Mouse (Mus musculus) forebrain, embryonic 15.5 days (tissue): Measurements from ENCODE around the gene Mapk8ip2. TPM values are rescaled to one million over a fixed set of nuclear protein-coding genes. Genes with fewer than 3 reads are reported as not detected.

ENCODE experiments used
- ATAC-seq: fragments of 200-750 bp; cut with Nextera tagmentation; replicated peaks from 2 replicates; pipeline ENCODE4 v1.8.0; 2017; ENCODE audit warnings: mild to moderate bottlenecking, moderate TSS enrichment, moderate library complexity
- H3K27ac ChIP-seq: fragments of 300-500 bp; sonication (generic); replicated peaks from 2 replicates; pipeline ENCODE4 v1.5.1; 2015; ENCODE audit warnings: mild to moderate bottlenecking, inconsistent platforms
- H3K27me3 ChIP-seq: fragments of 300-500 bp; sonication (generic); 2 replicates; pipeline ENCODE4 v1.6.1; 2015; ENCODE audit warnings: inconsistent platforms
- H3K36me3 ChIP-seq: fragments of 300-500 bp; sonication (generic); 2 replicates; pipeline ENCODE4 v1.6.1; 2015; ENCODE audit warnings: mild to moderate bottlenecking, inconsistent platforms
- H3K4me1 ChIP-seq: fragments of 300-500 bp; sonication (generic); 2 replicates; pipeline ENCODE4 v1.6.1; 2015; ENCODE audit warnings: inconsistent platforms
- H3K4me2 ChIP-seq: fragments of 300-500 bp; sonication (generic); replicated peaks from 2 replicates; pipeline ENCODE4 v1.6.1; 2015; ENCODE audit warnings: mild to moderate bottlenecking, inconsistent platforms
- H3K4me3 ChIP-seq: fragments of 300-500 bp; sonication (generic); 2 replicates; pipeline ENCODE4 v1.5.1; 2015; ENCODE audit warnings: mild to moderate bottlenecking, inconsistent platforms
- H3K9ac ChIP-seq: fragments of 300-500 bp; sonication (generic); replicated peaks from 2 replicates; pipeline ENCODE4 v1.6.1; 2015; ENCODE audit warnings: mild to moderate bottlenecking, inconsistent platforms
- H3K9me3 ChIP-seq: fragments of 300-500 bp; sonication (generic); 2 replicates; pipeline ENCODE4 v1.6.1; 2016; ENCODE audit warnings: inconsistent platforms
- whole genome bisulfite sequencing: fragments of 180-500 bp; shearing (Covaris S2); methylation state at CpG from one replicate; pipeline ENCODE4 v1.1.7; 2015; ENCODE audit warnings: mixed read lengths; 5-methylcytosine and 5-hydroxymethylcytosine counted together
- polyA plus RNA-seq: library from polyadenylated mRNA; unstranded; fragments of >200 nt; fragmentation: Nextera tagmentation; extraction: Ambion mirVana; gene quantifications from 2 replicates; pipeline ENCODE4 v1.2.1, GENCODE M21; 2015

The Mapk8ip2 gene
- polyA plus RNA-seq, 1 experiment from 2014 or later, result 68.2 TPM

- Histone ChIP-seq H3K27me3 (no peaks in the 10 kb centered on the region), H3K4me1 (peaks cover 13% of the 10 kb centered on the region), H3K9me3 (no peaks in the 10 kb centered on the region), H3K4me2 (peak overlapping the region; percentile 80), H3K27ac (no peak overlapping the region), H3K4me3 (no peak overlapping the region), H3K36me3 (no peaks in the 10 kb centered on the region), H3K9ac (no peak overlapping the region)
- no peak for ATAC-seq
- WGBS, result 90% methylated on average over 19 of the region's 19 CpGs
Measured at GRCm38 (mm10) chr15:89474596-89475292, 21.0 kb downstream of the Mapk8ip2 start.

- Histone ChIP-seq H3K9ac (peak overlapping the region; percentile 65), H3K4me1 (peaks cover 13% of the 10 kb centered on the region), H3K36me3 (no peaks in the 10 kb centered on the region), H3K4me3 (peak overlapping the region; percentile 61), H3K27ac (no peak overlapping the region), H3K27me3 (no peaks in the 10 kb centered on the region), H3K4me2 (peak overlapping the region; percentile 80), H3K9me3 (no peaks in the 10 kb centered on the region)
- no peak for ATAC-seq
- WGBS, result 90% methylated on average over 7 of the region's 7 CpGs
Measured at GRCm38 (mm10) chr15:89475293-89475600, 21.5 kb downstream of the Mapk8ip2 start.

GRCm38 (mm10) chr15:89475611-89476474 lies 22.1 kb downstream of the Mapk8ip2 start:
- no peaks in the 10 kb centered on the region for H3K9me3 ChIP-seq
- H3K9ac ChIP-seq, result peak overlapping the region; percentile 65
- peaks cover 13% of the 10 kb centered on the region for H3K4me1 ChIP-seq
- 10% methylated on average over 44 of the region's 44 CpGs for WGBS
- H3K36me3 ChIP-seq, result no peaks in the 10 kb centered on the region
- ATAC-seq, result peak; percentile 97
- peak overlapping the region; percentile 61 for H3K4me3 ChIP-seq
- no peaks in the 10 kb centered on the region for H3K27me3 ChIP-seq
- peak overlapping the region; percentile 80 for H3K4me2 ChIP-seq
- H3K27ac ChIP-seq, result peak overlapping the region; percentile 89

- H3K27ac ChIP-seq, result peak overlapping the region; percentile 89
- ATAC-seq, result no peak
- peak overlapping the region; percentile 65 for H3K9ac ChIP-seq
- H3K4me3 ChIP-seq, result peak overlapping the region; percentile 61
- peaks cover 13% of the 10 kb centered on the region for H3K4me1 ChIP-seq
- no peaks in the 10 kb centered on the region for H3K36me3 ChIP-seq
- 6% methylated on average over 5 of the region's 5 CpGs for WGBS
- no peaks in the 10 kb centered on the region for H3K27me3 ChIP-seq
- no peaks in the 10 kb centered on the region for H3K9me3 ChIP-seq
- H3K4me2 ChIP-seq, result peak overlapping the region; percentile 80
Measured at GRCm38 (mm10) chr15:89476475-89476815, 22.7 kb downstream of the Mapk8ip2 start.

- no peaks in the 10 kb centered on the region for H3K9me3 ChIP-seq
- no peaks in the 10 kb centered on the region for H3K27me3 ChIP-seq
- H3K27ac ChIP-seq, result peak within 1 kb of the TSS; percentile 89
- peak within 1 kb of the TSS; percentile 61 for H3K4me3 ChIP-seq
- no peak for ATAC-seq
- peak within 1 kb of the TSS; percentile 80 for H3K4me2 ChIP-seq
- no peaks in the 10 kb centered on the region for H3K36me3 ChIP-seq
- WGBS, result 35% methylated on average over 9 of the region's 9 CpGs
- peak within 1 kb of the TSS; percentile 65 for H3K9ac ChIP-seq
- peaks cover 13% of the 10 kb centered on the region for H3K4me1 ChIP-seq
Measured at GRCm38 (mm10) chr15:89477091-89477491, 23.4 kb downstream of the Mapk8ip2 start, which contains the start of gene Arsa. Gene Arsa, minus strand, starts transcription at chr15:89477425.

- no peak for ATAC-seq
- H3K4me1 ChIP-seq, result peaks cover 13% of the 10 kb centered on the region
- H3K27me3 ChIP-seq, result no peaks in the 10 kb centered on the region
- H3K9ac ChIP-seq, result no peak overlapping the region
- H3K4me3 ChIP-seq, result no peak overlapping the region
- H3K36me3 ChIP-seq, result no peaks in the 10 kb centered on the region
- no peak overlapping the region for H3K27ac ChIP-seq
- no peaks in the 10 kb centered on the region for H3K9me3 ChIP-seq
- WGBS, result 47% methylated on average over 8 of the region's 8 CpGs
- no peak overlapping the region for H3K4me2 ChIP-seq
Measured at GRCm38 (mm10) chr15:89477806-89478205, 24.1 kb downstream of the Mapk8ip2 start.

GRCm38 (mm10) chr15:89478622-89479021 lies 24.9 kb downstream of the Mapk8ip2 start:
- peaks cover 13% of the 10 kb centered on the region for H3K4me1 ChIP-seq
- no peak overlapping the region for H3K27ac ChIP-seq
- no peak overlapping the region for H3K4me3 ChIP-seq
- no peaks in the 10 kb centered on the region for H3K27me3 ChIP-seq
- no peaks in the 10 kb centered on the region for H3K9me3 ChIP-seq
- 89% methylated on average over 3 of the region's 3 CpGs for WGBS
- no peak overlapping the region for H3K9ac ChIP-seq
- H3K36me3 ChIP-seq, result no peaks in the 10 kb centered on the region
- no peak for ATAC-seq
- no peak overlapping the region for H3K4me2 ChIP-seq

- peaks cover 7% of the 10 kb centered on the region for H3K4me1 ChIP-seq
- H3K27ac ChIP-seq, result no peak overlapping the region
- WGBS, result 79% methylated on average over 8 of the region's 8 CpGs
- H3K4me3 ChIP-seq, result no peak overlapping the region
- no peak overlapping the region for H3K9ac ChIP-seq
- no peak for ATAC-seq
- H3K9me3 ChIP-seq, result no peaks in the 10 kb centered on the region
- H3K4me2 ChIP-seq, result no peak overlapping the region
- H3K36me3 ChIP-seq, result no peaks in the 10 kb centered on the region
- no peaks in the 10 kb centered on the region for H3K27me3 ChIP-seq
Measured at GRCm38 (mm10) chr15:89480584-89480983, 26.9 kb downstream of the Mapk8ip2 start.

- Histone ChIP-seq H3K9ac (no peak overlapping the region), H3K36me3 (no peaks in the 10 kb centered on the region), H3K9me3 (no peaks in the 10 kb centered on the region), H3K27ac (no peak overlapping the region), H3K4me1 (no peaks in the 10 kb centered on the region), H3K4me2 (no peak overlapping the region), H3K4me3 (no peak overlapping the region), H3K27me3 (no peaks in the 10 kb centered on the region)
- ATAC-seq, result no peak
- WGBS, result 84% methylated on average over 12 of the region's 12 CpGs
Measured at GRCm38 (mm10) chr15:89488182-89488581, 34.5 kb downstream of the Mapk8ip2 start.

GRCm38 (mm10) chr15:89488611-89489117 lies 35.0 kb downstream of the Mapk8ip2 start:
- no peak for ATAC-seq
- Histone ChIP-seq H3K4me1 (no peaks in the 10 kb centered on the region), H3K4me2 (no peak overlapping the region), H3K27me3 (no peaks in the 10 kb centered on the region), H3K27ac (no peak overlapping the region), H3K36me3 (no peaks in the 10 kb centered on the region), H3K4me3 (no peak overlapping the region), H3K9ac (no peak overlapping the region), H3K9me3 (no peaks in the 10 kb centered on the region)
- WGBS, result 60% methylated on average over 14 of the region's 14 CpGs

GRCm38 (mm10) chr15:89494970-89495369 lies 41.3 kb downstream of the Mapk8ip2 start:
- Histone ChIP-seq H3K4me3 (no peak overlapping the region), H3K27ac (no peak overlapping the region), H3K4me1 (peaks cover 10% of the 10 kb centered on the region), H3K9me3 (no peaks in the 10 kb centered on the region), H3K27me3 (peaks cover 7% of the 10 kb centered on the region; the same call in 1 of the 2 replicates), H3K4me2 (no peak overlapping the region), H3K9ac (no peak overlapping the region), H3K36me3 (no peaks in the 10 kb centered on the region)
- no peak for ATAC-seq
- WGBS, result 84% methylated on average over 4 of the region's 4 CpGs

GRCm38 (mm10) chr15:89496131-89496530 lies 42.4 kb downstream of the Mapk8ip2 start:
- Histone ChIP-seq H3K4me2 (no peak overlapping the region), H3K27me3 (peaks cover 7% of the 10 kb centered on the region; the same call in 1 of the 2 replicates), H3K36me3 (no peaks in the 10 kb centered on the region), H3K27ac (no peak overlapping the region), H3K4me3 (no peak overlapping the region), H3K9me3 (no peaks in the 10 kb centered on the region), H3K4me1 (peaks cover 17% of the 10 kb centered on the region), H3K9ac (no peak overlapping the region)
- WGBS, result 6% methylated on average over 4 of the region's 4 CpGs
- ATAC-seq, result no peak
